Mouse (Mus musculus) liver, embryonic 14.5 days (tissue): ENCODE results near the gene Akap13.

Experiments used
- CTCF ChIP-seq: IDR thresholded peaks from 2 replicates; pipeline ENCODE4 v1.5.1; 2016; ENCODE audit warnings: antibody characterized with exemption, low read depth, control low read depth
- EP300 ChIP-seq: IDR thresholded peaks from 2 replicates; pipeline ENCODE4 v1.6.1; 2016; ENCODE audit warnings: antibody characterized with exemption, low read depth

DNA sequence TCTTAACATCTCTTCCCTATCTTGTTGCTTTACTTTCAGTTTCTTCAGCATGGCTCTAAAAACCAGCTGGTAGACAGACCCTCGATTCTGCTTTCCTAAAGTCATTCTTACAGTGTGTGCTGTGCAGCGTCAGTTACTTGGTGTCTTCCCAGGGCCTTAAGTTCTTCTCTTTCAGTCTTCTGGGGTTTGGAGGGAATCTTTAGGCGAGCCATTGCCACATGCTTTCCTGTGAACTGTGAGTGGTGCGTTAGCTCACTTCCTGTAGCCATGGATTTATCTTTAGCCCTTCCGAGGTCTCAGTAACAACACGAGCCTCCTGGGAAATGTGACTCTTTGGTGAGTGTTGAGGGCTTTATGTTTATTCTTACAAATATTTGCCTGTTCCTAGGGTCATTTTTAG, 214.1 kb downstream of the Akap13 start:
- TF ChIP-seq CTCF (no peak), EP300 (no peak)
